Mouse (Mus musculus) c-Kit-positive CD71-positive TER-119-negative erythroid progenitor cells, embryonic 14.5 days (primary cell): Measurements from ENCODE around the gene Tnf.

Source experiments
- DNase-seq: peaks from one replicate; pipeline ENCODE4 v3.0.0-alpha.2; 2013; ENCODE audit warnings: low read depth

Gene Tnf

GRCm38 (mm10) chr17:35201787-35202186, at the start of gene Tnf:
Tnf (minus strand) TSS chr17:35202007.
- DNase-seq = no peak

GRCm38 (mm10) chr17:35251162-35251719, 49.4 kb upstream of the Tnf start:
- no peak for DNase-seq

DNA sequence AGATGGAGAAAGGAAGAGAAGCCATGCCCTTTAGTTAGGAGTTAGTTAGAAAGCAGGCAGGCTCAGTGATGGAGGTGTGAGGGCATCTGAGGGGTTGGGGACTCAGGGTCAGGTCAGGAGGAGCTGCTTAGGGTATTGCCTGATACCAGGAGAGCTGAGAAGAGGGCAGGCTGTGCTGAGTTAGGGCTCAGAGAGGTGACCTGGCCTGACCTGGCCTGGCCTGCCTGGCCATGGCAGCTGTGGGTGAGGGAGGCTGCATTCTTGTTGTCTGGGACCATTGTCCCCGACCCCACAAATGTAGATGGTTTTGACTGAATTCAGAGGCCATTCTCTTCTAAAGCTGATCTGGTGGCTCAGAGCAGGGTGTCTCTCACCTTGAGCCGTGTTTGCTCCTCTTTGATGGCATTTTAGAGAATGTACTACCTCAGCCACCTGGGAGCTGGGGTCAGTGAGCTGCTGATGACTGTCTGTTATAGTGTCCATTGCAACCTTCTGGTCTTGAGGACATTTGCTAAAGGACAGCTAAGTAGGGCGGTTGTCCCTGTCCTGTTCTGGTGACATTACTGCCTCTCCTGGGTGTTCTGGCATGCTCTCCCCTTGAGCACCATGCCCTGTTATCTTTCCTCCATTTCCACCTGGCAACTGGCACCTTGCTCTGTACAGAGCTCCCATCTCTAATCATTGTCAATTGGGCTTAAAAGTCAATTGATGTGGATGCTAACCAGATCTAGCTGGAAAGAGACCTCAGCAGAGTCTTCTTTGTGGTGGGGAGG, 48.7 kb upstream of the Tnf start:
- no peak for DNase-seq

GRCm38 (mm10) chr17:35249451-35250197, 47.8 kb upstream of the Tnf start:
- no peak for DNase-seq

DNA sequence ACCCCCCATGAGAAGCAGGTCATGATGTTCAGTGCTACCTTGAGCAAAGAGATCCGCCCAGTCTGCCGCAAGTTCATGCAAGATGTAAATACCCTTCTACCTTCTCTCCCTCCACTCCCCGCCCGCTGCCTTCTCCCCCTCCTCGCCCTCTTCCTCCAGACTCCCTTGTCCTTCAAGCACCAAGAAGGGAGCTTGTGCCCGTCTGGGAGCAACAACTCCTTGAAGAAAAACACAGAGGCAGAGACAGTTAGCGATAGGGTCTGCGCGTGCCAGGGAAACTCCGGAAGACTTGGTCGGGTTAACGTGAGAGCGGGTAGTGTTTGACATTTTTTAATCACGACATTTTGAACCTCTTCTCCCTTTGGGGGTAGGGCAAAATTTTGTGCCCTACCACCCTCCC, 47.2 kb upstream of the Tnf start:
- no peak for DNase-seq

- DNase-seq = no peak
Measured at GRCm38 (mm10) chr17:35247144-35247543, 45.3 kb upstream of the Tnf start.

DNA sequence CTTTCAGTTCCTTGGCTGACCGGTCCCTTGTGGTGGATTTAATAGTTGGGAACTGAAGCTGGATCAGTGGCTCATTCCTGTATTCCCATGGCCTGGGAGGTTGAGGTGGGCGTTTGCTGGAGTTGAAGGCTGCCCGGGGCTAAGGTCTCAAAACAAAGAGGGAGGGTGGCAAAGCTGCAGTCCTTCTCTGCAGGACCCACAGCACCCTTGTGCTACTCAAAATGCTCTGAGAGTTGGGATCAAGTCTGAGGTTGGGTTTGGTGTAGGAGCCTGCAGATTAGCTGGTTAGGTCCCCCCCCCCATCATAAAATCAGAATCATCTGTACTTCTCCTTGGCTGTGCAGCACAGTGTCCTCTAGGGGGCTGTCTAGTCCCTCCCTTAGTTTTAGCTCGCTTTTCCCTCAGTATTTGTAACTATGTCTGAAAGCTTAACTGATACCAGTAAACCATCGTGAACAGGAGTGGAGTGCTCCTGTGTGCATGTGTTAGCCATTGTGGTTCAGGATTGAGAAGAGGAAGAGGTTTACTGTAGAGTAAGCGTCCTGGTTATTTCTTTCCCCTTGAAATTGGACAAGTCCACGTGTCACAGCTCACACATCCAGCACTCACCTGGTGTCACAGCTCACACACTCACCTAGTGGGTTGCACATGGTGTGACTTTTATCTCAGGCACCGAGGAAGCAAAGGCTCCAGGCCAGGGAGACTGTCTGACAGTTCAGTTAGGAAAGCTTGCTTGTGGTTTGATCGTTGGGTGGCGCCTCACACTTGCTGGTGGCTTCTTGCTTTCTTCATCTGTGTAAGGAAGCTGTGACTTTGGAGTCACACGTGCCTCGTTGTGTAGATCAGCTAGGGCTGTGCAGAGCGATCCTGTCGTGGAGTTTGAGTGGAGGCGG, 44.2 kb upstream of the Tnf start:
- DNase-seq = no peak

GRCm38 (mm10) chr17:35244999-35245398, 43.2 kb upstream of the Tnf start:
- DNase-seq = no peak

GRCm38 (mm10) chr17:35243086-35243485, 41.3 kb upstream of the Tnf start:
- no peak for DNase-seq

DNA sequence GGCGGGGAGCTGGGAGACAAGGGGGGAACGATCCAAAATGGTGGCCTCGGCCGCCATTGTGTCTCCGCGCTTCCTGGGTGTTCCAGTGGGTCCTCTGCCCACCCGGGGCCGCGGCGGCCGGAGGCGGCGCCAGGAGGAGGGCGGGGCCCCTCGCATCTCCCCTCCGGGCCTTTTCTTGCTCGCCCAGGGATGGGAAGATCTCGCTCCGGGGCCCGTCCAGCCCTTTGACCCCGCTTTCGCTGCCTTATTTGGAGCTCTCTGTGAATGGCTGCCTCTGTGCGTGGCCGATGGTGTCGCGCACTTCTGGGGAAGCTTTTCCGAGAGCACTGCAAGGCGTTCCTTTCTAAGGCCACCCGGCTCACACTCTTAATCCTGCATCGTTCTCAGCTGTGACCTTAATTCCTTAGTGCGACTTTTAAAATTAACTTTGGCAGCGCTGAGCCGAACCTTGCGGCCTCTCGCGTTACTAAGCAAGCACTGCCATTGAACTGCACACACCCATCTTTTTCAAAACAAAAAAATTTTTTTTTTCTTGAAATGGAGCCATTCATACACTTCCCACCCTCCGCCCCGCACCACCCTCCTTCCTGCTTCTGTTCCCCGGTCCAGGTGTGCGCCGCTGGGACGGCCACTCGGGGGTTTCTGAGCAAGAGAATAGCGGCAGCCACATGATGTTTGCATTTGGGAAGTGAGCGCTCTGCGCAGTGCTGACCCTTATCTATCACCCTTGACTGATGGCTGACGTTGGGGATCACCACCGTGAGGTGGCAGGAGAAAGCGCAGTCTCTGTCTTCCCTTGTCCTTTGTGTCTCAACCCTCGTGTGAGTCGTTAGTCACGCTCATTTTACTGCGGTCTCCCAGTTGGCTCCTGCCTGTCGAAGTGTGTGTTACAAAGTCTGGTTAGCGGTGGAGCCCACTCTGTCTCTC, 40.5 kb upstream of the Tnf start:
- DNase-seq = peak; percentile 66

DNA sequence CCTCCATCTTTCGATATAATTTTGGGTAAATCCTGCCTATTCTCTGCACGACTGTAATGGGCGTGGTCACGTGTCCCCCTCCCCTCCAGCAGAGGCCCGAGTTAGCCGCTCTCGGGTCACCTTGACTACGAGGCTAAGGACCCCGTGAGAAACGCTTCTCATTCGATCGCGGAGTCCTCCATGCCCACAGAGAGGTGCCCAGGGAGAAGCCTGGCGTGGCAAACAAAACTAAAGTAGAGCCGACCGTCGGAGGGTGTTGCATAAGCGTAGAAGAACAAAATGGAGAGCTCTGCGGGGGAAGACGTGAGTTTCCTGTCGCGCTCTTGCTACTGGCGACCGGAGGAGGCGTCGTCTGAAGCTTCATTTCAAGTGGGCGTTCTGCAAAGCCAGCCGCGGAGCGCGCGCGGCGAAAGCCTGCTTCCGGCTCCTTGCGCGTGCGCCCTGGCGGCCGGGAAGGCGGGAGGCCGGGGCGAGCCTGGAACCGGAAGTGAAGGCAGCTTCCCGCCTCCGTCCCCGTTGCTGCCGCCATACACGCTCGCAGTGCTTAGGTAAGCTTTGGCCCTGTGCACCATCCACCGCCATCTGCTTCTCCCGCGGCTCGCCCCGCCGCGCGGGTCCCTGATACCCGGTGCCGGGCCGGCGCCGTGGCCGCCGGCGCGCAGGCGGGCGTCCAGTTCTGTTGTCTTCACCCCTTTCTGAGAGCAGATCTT, 39.7 kb upstream of the Tnf start, which contains the start of gene Ddx39b:
Gene Ddx39b, plus strand, starts transcription at position 442 of the 710 bp plus-strand sequence.
- DNase-seq = peak; percentile 88

- no peak for DNase-seq
Measured at GRCm38 (mm10) chr17:35240384-35241304, 38.8 kb upstream of the Tnf start.

GRCm38 (mm10) chr17:35239700-35240099, 37.9 kb upstream of the Tnf start:
- no peak for DNase-seq

GRCm38 (mm10) chr17:35237504-35237903, 35.7 kb upstream of the Tnf start:
- no peak for DNase-seq

- DNase-seq = no peak
Measured at GRCm38 (mm10) chr17:35236996-35237395, 35.2 kb upstream of the Tnf start.

DNA sequence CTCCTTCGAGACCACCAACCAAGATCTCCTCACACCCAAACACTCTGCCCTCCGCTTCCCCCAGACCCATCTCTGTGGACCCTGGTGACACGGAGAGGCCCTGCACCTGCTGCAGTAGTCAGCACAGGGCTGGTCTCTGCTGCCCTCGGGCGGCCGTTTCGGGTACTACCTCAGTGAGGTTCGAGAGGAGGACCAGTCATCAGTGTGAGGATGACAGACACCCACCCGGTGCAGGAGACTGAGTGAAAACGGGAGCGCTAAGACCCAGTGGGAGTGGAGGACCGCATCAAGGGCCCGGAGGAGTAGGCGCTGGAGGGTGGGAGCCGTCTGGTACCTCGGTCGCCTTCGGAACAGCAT, 34.6 kb upstream of the Tnf start:
- peak; percentile 90 for DNase-seq

DNA sequence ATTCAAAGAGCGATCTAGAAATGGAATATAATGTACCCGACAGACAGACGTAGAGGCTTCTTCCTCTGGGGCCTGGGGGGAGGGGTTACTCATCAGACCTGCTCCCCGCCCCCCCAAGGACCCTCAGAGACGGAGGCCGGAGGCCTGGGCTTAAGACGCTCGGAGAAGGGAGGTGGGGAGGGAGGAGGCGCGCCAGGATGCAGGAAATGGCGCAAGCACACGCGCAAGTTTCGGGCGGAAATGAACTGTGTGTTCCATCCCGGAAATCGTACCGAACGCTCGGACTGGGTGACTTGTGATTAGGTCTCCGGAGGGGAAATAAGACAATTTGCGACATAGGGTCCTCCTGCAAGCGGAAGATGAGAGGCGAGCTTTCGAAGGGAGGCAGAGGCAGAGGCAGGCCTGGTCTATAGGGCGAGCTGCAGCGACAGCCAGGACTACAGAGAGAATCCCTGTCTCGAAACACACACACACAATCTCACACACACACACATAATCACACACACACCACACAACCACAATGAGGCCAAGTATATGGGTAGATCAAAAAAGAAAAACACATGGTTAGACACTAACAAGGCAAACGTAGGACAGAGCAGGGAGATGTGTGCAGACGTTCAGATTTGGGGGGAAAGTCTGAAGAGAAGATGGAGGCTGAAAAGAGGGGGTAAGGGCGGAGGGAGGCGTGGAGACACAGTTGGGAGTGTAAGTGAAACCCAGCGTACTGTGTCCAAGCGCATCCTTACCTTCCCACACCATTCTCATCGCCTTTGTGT, 34.0 kb upstream of the Tnf start, which contains the start of gene Nfkbil1:
Gene Nfkbil1, minus strand, starts transcription at position 179 of the 776 bp plus-strand sequence.
- peak; percentile 96 for DNase-seq

GRCm38 (mm10) chr17:35234903-35235302, 33.1 kb upstream of the Tnf start:
- no peak for DNase-seq
